Mouse (Mus musculus): ENCODE measurements around the gene Gm10409.
"Not testable (repeated sequence)": the region's sequence is repeated elsewhere in the genome, so short reads cannot be mapped to it uniquely, and the experiment has no call there.

The Gm10409 gene

GRCm38 (mm10) chr14:3412314-3412713, at the start of gene Gm10409:
Gene Gm10409, plus strand, starts transcription at chr14:3412614.
- ATAC-seq (ENCODE audit: low TSS enrichment) = not testable (repeated sequence)

DNA sequence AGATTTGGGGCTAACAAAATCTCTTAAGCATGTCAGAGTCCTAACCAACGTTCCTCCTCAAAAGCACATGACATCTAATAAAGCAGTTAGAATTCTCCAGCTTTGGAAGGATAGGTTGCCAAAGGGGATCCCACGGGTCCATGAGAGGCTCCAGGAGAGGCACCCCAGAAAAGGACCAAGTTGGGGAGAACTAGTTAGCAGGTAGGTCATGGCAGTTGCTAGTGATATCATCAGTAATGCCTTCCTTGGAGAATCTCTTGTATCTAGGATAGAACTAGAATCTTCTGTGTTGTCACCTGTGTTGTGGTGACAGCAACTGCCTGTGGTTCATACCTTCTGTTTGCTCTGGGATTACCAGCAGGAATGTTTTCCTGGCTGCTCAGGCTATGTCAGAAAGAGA, 17.6 kb upstream of the Gm10409 start, which contains the start of gene Gm10413:
TSS of gene Gm10413 (plus strand) at position 301 of the 400 bp plus-strand sequence.
- ATAC-seq (ENCODE audit: low TSS enrichment) = not testable (repeated sequence)

GRCm38 (mm10) chr14:3427803-3428202, 15.4 kb downstream of the Gm10409 start, which contains the start of gene Gm3005:
Gene Gm3005, plus strand, starts transcription at chr14:3428103.
- not testable (repeated sequence) for ATAC-seq (ENCODE audit: low TSS enrichment)

DNA sequence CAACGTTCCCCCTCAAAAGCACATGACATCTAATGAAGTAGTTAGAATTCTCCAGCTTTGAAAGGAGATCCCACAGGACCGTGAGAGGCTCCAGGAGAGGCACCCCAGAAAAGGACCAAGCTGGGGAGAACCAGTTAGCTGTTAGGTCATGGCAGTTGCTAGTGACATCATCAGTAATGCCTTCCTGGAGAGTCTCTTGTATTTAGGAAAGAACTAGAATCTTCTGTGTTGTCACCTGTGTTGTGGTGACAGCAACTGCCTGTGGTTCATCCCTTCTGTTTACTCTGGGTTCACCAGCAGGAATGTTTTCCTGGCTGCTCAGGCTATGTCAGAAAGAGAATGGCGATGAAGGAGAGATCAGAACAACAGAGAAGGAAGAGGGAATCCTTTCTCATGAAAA, 36.7 kb downstream of the Gm10409 start, which contains the start of gene Gm10408:
TSS of gene Gm10408 (plus strand) at position 301 of the 400 bp plus-strand sequence.
- not testable (repeated sequence) for ATAC-seq (ENCODE audit: low TSS enrichment)
